Mouse (Mus musculus) right cerebral cortex, adult 2 months (tissue): ENCODE data around the gene Il1rl1.
A peak's percentile ranks its signal among the peaks of the same experiment; 100 is the strongest.

Experiments used
- DNase-seq, 2 experiments: peaks; one replicate each; pipeline ENCODE4 v3.0.0; 2021 to 2022; ENCODE audit warnings: low spot score in 2 of 2

The Il1rl1 gene

GRCm38 (mm10) chr1:40428910-40429675 is at the start of gene Il1rl1:
Il1rl1 (plus strand) TSS chr1:40429570.
- DNase-seq: no peak

- peak; percentile 82 to 85 for DNase-seq
These were observed 49.3 kb upstream of the Il1rl1 start for GRCm38 (mm10) chr1:40380111-40380510.

- no peak for DNase-seq
These were observed 48.4 kb upstream of the Il1rl1 start for GRCm38 (mm10) chr1:40380990-40381389.

- DNase-seq: no peak
These were observed 46.5 kb upstream of the Il1rl1 start for GRCm38 (mm10) chr1:40382841-40383240.

GRCm38 (mm10) chr1:40384931-40385545 is 44.3 kb upstream of the Il1rl1 start:
- DNase-seq: no peak

- no peak for DNase-seq
These were observed 38.0 kb upstream of the Il1rl1 start for GRCm38 (mm10) chr1:40391374-40391773.

GRCm38 (mm10) chr1:40392535-40392934 is 36.8 kb upstream of the Il1rl1 start:
- DNase-seq: no peak

- DNase-seq: no peak
These were observed 36.2 kb upstream of the Il1rl1 start for GRCm38 (mm10) chr1:40393214-40393613.

- DNase-seq: no peak
These were observed 29.7 kb upstream of the Il1rl1 start for GRCm38 (mm10) chr1:40399639-40400038.

GRCm38 (mm10) chr1:40404682-40405081 is 24.7 kb upstream of the Il1rl1 start:
- DNase-seq: peak; percentile 12 to 13

GRCm38 (mm10) chr1:40409882-40410281 is 19.5 kb upstream of the Il1rl1 start:
- no peak for DNase-seq

- DNase-seq: no peak
These were observed 16.3 kb upstream of the Il1rl1 start for GRCm38 (mm10) chr1:40413039-40413438.

GRCm38 (mm10) chr1:40414276-40414675 is 15.1 kb upstream of the Il1rl1 start:
- DNase-seq: no peak

GRCm38 (mm10) chr1:40414863-40415656 is 14.3 kb upstream of the Il1rl1 start:
- DNase-seq: no peak

GRCm38 (mm10) chr1:40417034-40417433 is 12.3 kb upstream of the Il1rl1 start:
- DNase-seq: no peak

GRCm38 (mm10) chr1:40418512-40418911 is 10.9 kb upstream of the Il1rl1 start:
- DNase-seq: no peak

GRCm38 (mm10) chr1:40423892-40424291 is 5.5 kb upstream of the Il1rl1 start:
- no peak for DNase-seq

- DNase-seq: no peak
These were observed 2.1 kb upstream of the Il1rl1 start for GRCm38 (mm10) chr1:40427270-40427669.

GRCm38 (mm10) chr1:40427901-40428300 is 1.5 kb upstream of the Il1rl1 start:
- DNase-seq: no peak

- no peak for DNase-seq
These were observed 919 bp downstream of the Il1rl1 start for GRCm38 (mm10) chr1:40430143-40430834.

- no peak for DNase-seq
These were observed 2.8 kb downstream of the Il1rl1 start for GRCm38 (mm10) chr1:40432169-40432568.

- no peak for DNase-seq
These were observed 6.6 kb downstream of the Il1rl1 start for GRCm38 (mm10) chr1:40435936-40436335.
